Mouse (Mus musculus) embryonic facial prominence, embryonic 14.5 days (tissue): ENCODE results near the gene Tstd3. TPM values are rescaled to one million over a fixed set of nuclear protein-coding genes. Genes with fewer than 3 reads are reported as not detected.

Experiments used
- ATAC-seq: fragments of 200-750 bp; cut with Nextera tagmentation; 2 replicates; pipeline ENCODE4 v1.8.0; 2017; ENCODE audit warnings: low read depth, moderate number of reproducible peaks, moderate TSS enrichment
- DNase-seq: peaks from one replicate; pipeline ENCODE4 v3.0.0-alpha.2; 2015; ENCODE audit warnings: low spot score
- H3K27ac ChIP-seq: fragments of 300-500 bp; sonication (generic); replicated peaks from 2 replicates; pipeline ENCODE4 v1.5.1; 2014; ENCODE audit warnings: low read depth, mild to moderate bottlenecking, low read length, moderate library complexity
- H3K27me3 ChIP-seq: fragments of 300-500 bp; sonication (generic); replicated peaks from 2 replicates; pipeline ENCODE4 v1.6.1; 2014; ENCODE audit warnings: low read length; ENCODE audit not compliant: control insufficient read depth, insufficient read depth
- H3K36me3 ChIP-seq: fragments of 300-500 bp; sonication (generic); 2 replicates; pipeline ENCODE4 v1.6.1; 2014; ENCODE audit warnings: low read length, mixed read lengths; ENCODE audit not compliant: control insufficient read depth, insufficient read depth
- H3K4me1 ChIP-seq: fragments of 300-500 bp; sonication (generic); 2 replicates; pipeline ENCODE4 v1.6.1; 2014; ENCODE audit warnings: antibody characterized with exemption, low read length; ENCODE audit not compliant: control insufficient read depth, insufficient read depth
- H3K4me2 ChIP-seq: fragments of 300-500 bp; sonication (generic); 2 replicates; pipeline ENCODE4 v1.6.1; 2014; ENCODE audit warnings: low read depth, mild to moderate bottlenecking, low read length, moderate library complexity, mixed read lengths
- H3K4me3 ChIP-seq: fragments of 300-500 bp; sonication (generic); 2 replicates; pipeline ENCODE4 v1.5.1; 2014; ENCODE audit warnings: low read depth, mild to moderate bottlenecking, low read length
- H3K9ac ChIP-seq: fragments of 300-500 bp; sonication (generic); 2 replicates; pipeline ENCODE4 v1.6.1; 2014; ENCODE audit warnings: low read depth, mild to moderate bottlenecking, low read length, moderate library complexity, mixed read lengths
- H3K9me3 ChIP-seq: fragments of 300-500 bp; sonication (generic); 2 replicates; pipeline ENCODE4 v1.6.1; 2016; ENCODE audit warnings: low read length; ENCODE audit not compliant: control insufficient read depth
- WGBS: fragments of 180-500 bp; shearing (Covaris S2); extraction: QIAGEN DNeasy Blood & Tissue Kit; methylation state at CpG from one replicate; pipeline ENCODE4 v1.1.7; 2014; 5-methylcytosine and 5-hydroxymethylcytosine counted together
- polyA plus RNA-seq: library from polyadenylated mRNA; unstranded; fragments of >200 nt; fragmentation: Nextera tagmentation; extraction: Ambion mirVana; gene quantifications from 2 replicates; pipeline ENCODE4 v1.2.1, GENCODE M21; 2014

Tstd3 gene
- polyA plus RNA-seq, 1 experiment from 2014 or later: 8.9 TPM

- H3K9me3 ChIP-seq: no peaks in the 10 kb centered on the region
- no peak overlapping the region for H3K4me3 ChIP-seq
- H3K27ac ChIP-seq: no peak overlapping the region
- H3K9ac ChIP-seq: no peak overlapping the region
- H3K36me3 ChIP-seq: peaks cover 63% of the 10 kb centered on the region
- H3K4me1 ChIP-seq: no peaks in the 10 kb centered on the region
- H3K4me2 ChIP-seq: no peak overlapping the region
- ATAC-seq (no peak), DNase-seq (no peak)
- no peaks in the 10 kb centered on the region for H3K27me3 ChIP-seq
- WGBS: 87% methylated on average over 6 of the region's 6 CpGs
These were observed 21.9 kb upstream of the Tstd3 start for GRCm38 (mm10) chr4:21788903-21789302.

- Histone ChIP-seq H3K27ac (no peak overlapping the region), H3K4me1 (no peaks in the 10 kb centered on the region), H3K36me3 (peaks cover 76% of the 10 kb centered on the region), H3K27me3 (no peaks in the 10 kb centered on the region), H3K9me3 (no peaks in the 10 kb centered on the region), H3K4me2 (no peak overlapping the region), H3K4me3 (no peak overlapping the region), H3K9ac (no peak overlapping the region)
- DNase-seq (no peak), ATAC-seq (no peak)
- 97% methylated on average over 12 of the region's 12 CpGs for WGBS
These were observed 19.3 kb upstream of the Tstd3 start for GRCm38 (mm10) chr4:21786268-21786667.

GRCm38 (mm10) chr4:21780816-21781726 is 14.1 kb upstream of the Tstd3 start:
- no peak for ATAC-seq
- H3K9ac ChIP-seq: no peak overlapping the region
- no peaks in the 10 kb centered on the region for H3K9me3 ChIP-seq
- no peaks in the 10 kb centered on the region for H3K27me3 ChIP-seq
- H3K36me3 ChIP-seq: peaks cover 53% of the 10 kb centered on the region
- 93% methylated on average over 12 of the region's 12 CpGs for WGBS
- DNase-seq: no peak
- H3K4me3 ChIP-seq: no peak overlapping the region
- H3K4me2 ChIP-seq: no peak overlapping the region
- H3K27ac ChIP-seq: no peak overlapping the region
- peaks cover 6% of the 10 kb centered on the region; the same call in 1 of the 2 replicates for H3K4me1 ChIP-seq

DNA sequence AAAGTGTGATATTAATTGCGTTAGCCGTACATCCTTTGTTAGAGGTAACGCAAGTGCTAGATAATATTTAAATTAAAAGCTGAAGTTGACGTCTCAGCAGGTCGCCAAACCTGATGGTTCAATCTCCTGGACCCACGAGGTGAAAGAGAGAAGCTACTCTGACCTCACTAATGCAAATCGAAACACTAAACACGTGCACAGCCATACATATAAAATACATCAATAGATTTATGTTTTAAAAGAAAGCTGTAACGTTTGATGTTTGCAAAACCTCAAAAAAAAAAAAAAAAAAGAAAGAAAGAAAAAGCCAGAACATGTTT is 9.9 kb upstream of the Tstd3 start:
- ATAC-seq (no peak), DNase-seq (no peak)
- Histone ChIP-seq H3K27me3 (no peaks in the 10 kb centered on the region), H3K4me2 (peak overlapping the region; percentile 74), H3K27ac (no peak overlapping the region), H3K4me3 (peak overlapping the region; percentile 72), H3K36me3 (peaks cover 14% of the 10 kb centered on the region), H3K9ac (peak overlapping the region; percentile 87), H3K4me1 (peaks cover 6% of the 10 kb centered on the region; the same call in 1 of the 2 replicates), H3K9me3 (no peaks in the 10 kb centered on the region)
- 7% methylated on average over 9 of the region's 9 CpGs for WGBS

DNA sequence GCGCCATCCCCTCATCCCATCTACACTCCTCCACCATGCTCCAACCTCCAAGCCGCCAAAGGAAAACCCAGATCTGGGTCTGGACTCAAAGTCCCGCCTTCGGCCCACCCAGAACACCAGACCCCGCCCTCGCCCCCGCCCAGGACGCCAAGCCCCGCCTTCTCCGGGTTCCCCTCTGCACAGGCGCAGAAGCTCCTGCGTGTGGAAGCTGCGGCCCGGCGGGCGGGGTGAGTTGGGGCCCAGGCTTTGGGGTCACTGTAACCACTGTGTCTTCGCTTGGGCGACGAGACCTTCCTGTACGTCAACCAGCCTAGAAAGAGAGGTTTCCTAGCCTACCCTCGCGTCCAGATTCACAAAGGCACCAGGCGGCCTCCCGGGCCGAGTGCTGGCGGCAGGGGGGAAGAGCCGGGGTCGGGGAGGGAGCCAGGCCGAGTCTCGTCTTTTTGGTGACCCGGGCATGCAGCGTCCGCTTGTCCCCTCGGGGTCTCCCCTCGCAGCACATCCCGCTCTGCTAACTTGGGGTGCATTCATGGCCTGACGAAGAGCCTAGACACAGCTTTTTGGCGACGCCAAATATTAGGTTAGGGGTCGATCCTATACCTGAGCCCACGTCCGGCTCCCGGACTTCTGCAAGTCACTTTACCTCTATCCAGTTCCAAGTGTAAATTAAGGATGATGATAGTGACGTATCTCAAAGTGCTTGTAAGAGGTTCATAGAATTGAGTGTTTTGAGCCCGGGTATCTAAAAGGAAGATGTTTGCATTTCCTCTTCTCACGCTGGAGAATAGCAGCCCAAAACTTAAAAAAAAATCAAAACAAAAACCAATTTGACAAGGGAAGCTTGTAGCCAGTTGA is 9.3 kb upstream of the Tstd3 start:
- DNase-seq (peak; percentile 95), ATAC-seq (peak; percentile 98)
- Histone ChIP-seq H3K27ac (no peak overlapping the region), H3K9me3 (no peaks in the 10 kb centered on the region), H3K27me3 (no peaks in the 10 kb centered on the region), H3K4me2 (peak overlapping the region; percentile 74), H3K9ac (peak overlapping the region; percentile 87), H3K36me3 (peaks cover 8% of the 10 kb centered on the region), H3K4me1 (peaks cover 6% of the 10 kb centered on the region; the same call in 1 of the 2 replicates), H3K4me3 (peak overlapping the region; percentile 72)
- WGBS: under 1% methylated on average over 32 of the region's 46 CpGs

- DNase-seq: no peak
- no peak overlapping the region for H3K9ac ChIP-seq
- no peaks in the 10 kb centered on the region for H3K9me3 ChIP-seq
- H3K27ac ChIP-seq: no peak overlapping the region
- 98% methylated on average over 1 of the region's 1 CpGs for WGBS
- ATAC-seq: no peak
- no peaks in the 10 kb centered on the region for H3K36me3 ChIP-seq
- H3K4me3 ChIP-seq: no peak overlapping the region
- H3K4me1 ChIP-seq: peaks cover 3% of the 10 kb centered on the region; the same call in 1 of the 2 replicates
- H3K27me3 ChIP-seq: no peaks in the 10 kb centered on the region
- H3K4me2 ChIP-seq: no peak overlapping the region
These were observed 5.3 kb upstream of the Tstd3 start for GRCm38 (mm10) chr4:21772306-21772705.

- no peaks in the 10 kb centered on the region for H3K27me3 ChIP-seq
- WGBS: 67% methylated on average over 1 of the region's 1 CpGs
- no peak overlapping the region for H3K9ac ChIP-seq
- H3K4me1 ChIP-seq: no peaks in the 10 kb centered on the region
- H3K4me3 ChIP-seq: no peak overlapping the region
- no peak for DNase-seq
- H3K27ac ChIP-seq: no peak overlapping the region
- no peak for ATAC-seq
- no peaks in the 10 kb centered on the region for H3K9me3 ChIP-seq
- no peak overlapping the region for H3K4me2 ChIP-seq
- H3K36me3 ChIP-seq: no peaks in the 10 kb centered on the region
These were observed 4.1 kb upstream of the Tstd3 start for GRCm38 (mm10) chr4:21771064-21771463.

DNA sequence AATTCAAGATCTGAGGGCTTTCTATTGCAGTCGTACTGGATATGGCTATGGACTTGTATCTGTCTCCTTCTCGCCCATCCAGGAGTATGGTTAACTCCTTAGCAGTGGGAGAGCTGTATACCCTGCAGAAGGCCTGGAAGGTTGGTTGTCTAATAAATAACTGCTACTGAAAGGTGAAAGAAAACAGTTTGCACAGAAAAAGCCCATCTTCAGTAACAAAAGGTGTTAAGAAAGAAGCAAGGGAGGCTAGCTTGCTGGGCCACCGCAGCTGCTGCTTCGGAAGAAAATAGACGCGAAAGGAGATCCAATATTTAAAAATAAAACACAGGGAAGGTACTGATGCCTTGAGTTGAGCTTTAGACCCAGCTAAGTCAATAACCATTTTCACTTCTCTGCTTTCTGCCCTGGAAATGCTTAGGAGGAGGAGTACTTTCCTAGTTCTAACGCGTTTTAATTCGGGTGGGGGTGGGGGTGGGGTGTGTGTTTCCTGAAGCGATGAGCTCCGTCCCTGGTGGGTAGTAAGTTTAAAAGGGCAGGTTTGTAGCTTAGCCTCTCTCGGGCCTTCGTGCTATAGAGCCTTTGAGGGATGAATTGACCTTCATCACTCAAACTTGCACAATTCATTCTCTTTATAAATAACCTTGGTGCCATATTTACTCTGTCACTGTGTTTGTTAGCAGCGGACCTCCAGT is 695 bp downstream of the Tstd3 start:
- no peaks in the 10 kb centered on the region for H3K9me3 ChIP-seq
- no peak for DNase-seq
- H3K36me3 ChIP-seq: no peaks in the 10 kb centered on the region
- H3K9ac ChIP-seq: peak overlapping the region; percentile 66
- WGBS: 25% methylated on average over 14 of the region's 14 CpGs
- peak overlapping the region; percentile 54 for H3K4me3 ChIP-seq
- 0 out of 2 replicates have a peak, but pooled peaks cover 4% of the 10 kb centered on the region for H3K4me1 ChIP-seq
- peak overlapping the region; percentile 69 for H3K4me2 ChIP-seq
- no peaks in the 10 kb centered on the region for H3K27me3 ChIP-seq
- ATAC-seq: 0 out of 2 replicates have a peak, but pooled peaks have one; percentile 10
- H3K27ac ChIP-seq: no peak overlapping the region
